ENCODE assay signal across 31 mouse cellular contexts in the genomic region with DNA sequence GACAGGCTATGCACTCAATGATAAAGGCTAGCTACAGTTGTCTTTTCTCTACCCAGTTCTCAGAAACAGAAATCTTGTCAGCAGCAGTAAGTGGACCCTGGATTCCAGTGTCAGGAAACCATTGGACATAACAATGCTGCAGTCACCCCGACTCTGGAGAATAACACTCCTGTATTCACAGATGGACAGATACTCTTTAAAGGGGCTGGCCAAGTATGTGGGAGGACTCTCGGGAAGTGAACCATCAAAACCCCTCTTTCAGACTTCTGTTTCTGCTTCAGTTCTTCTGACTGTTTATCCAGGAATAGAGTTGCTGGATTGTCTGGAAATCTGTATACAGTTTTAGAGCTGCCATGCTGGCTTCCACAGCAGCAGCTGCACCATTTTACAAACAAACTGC. TPM values are rescaled to one million over a fixed set of nuclear protein-coding genes. Genes with fewer than 3 reads are reported as not detected.
DNase-seq lines count a peak whose midpoint lies in the region; ATAC-seq and TF ChIP-seq lines count a peak whose summit lies in the region.
"Had no signal": no experiment of that assay in that cellular context is flagged by ENCODE, and none has a peak within 500 bp of the region (broad histone marks: within the 10 kb centered on the region; RNA-seq: fewer than 3 reads in every experiment).

No protein-coding gene starts in this region.

- H3K27me3 ChIP-seq in kidney, embryonic 14.5 days (ENCODE audit: control insufficient read depth, insufficient read depth, low read length): no peaks in the 10 kb centered on the region
- no peaks in the 10 kb centered on the region for H3K27me3 ChIP-seq in kidney, adult 2 months (replicated peaks; ENCODE audit: control insufficient read depth, insufficient read depth, low read length)
- no peaks in the 10 kb centered on the region for H3K27me3 ChIP-seq in kidney, postnatal 0 days (ENCODE audit: insufficient read depth, low read length)
- no peaks in the 10 kb centered on the region for H3K27me3 ChIP-seq in midbrain, embryonic 13.5 days
- H3K27me3 ChIP-seq in midbrain, embryonic 16.5 days (ENCODE audit: control insufficient read depth, insufficient read depth, low read depth, low read length): no peaks in the 10 kb centered on the region
- no peaks in the 10 kb centered on the region for H3K27me3 ChIP-seq in stomach, embryonic 16.5 days (ENCODE audit: control insufficient read depth, insufficient read depth, low read length)
- H3K27me3 ChIP-seq: CH12.LX; embryonic facial prominence, embryonic 13.5 days; forebrain, embryonic 12.5 days; forebrain, embryonic 15.5 days; heart, embryonic 13.5 days; hindbrain, embryonic 12.5 days had no signal

- peaks cover 9% of the 10 kb centered on the region for H3K36me3 ChIP-seq in kidney, embryonic 14.5 days (ENCODE audit: control insufficient read depth, insufficient read depth, low read length)
- no peaks in the 10 kb centered on the region for H3K36me3 ChIP-seq in kidney, adult 2 months (ENCODE audit: control insufficient read depth, insufficient read depth, low read length)
- no peaks in the 10 kb centered on the region for H3K36me3 ChIP-seq in kidney, postnatal 0 days (ENCODE audit: insufficient read depth, low read length)
- peaks cover 8% of the 10 kb centered on the region for H3K36me3 ChIP-seq in midbrain, embryonic 13.5 days
- peaks cover 4% of the 10 kb centered on the region; the same call in 1 of the 2 replicates for H3K36me3 ChIP-seq in midbrain, embryonic 16.5 days (ENCODE audit: control insufficient read depth, insufficient read depth, low read length)
- no peaks in the 10 kb centered on the region for H3K36me3 ChIP-seq in stomach, embryonic 16.5 days (ENCODE audit: control insufficient read depth, insufficient read depth, low read length)

- no peak for TF ChIP-seq CTCF in kidney, adult 2 months (conservative IDR thresholded peaks at IDR 0.05; ENCODE audit: insufficient read depth, insufficient read length, low read depth, low read length)
- TF ChIP-seq CTCF in kidney, postnatal 0 days (IDR thresholded peaks at IDR 0.05; ENCODE audit: low read depth): no peak

- TF ChIP-seq POLR2A in kidney, adult 2 months (IDR thresholded peaks at IDR 0.05; ENCODE audit: low read depth, low read length): no peak

- peak; percentile 60; the same call in 1 of the 2 replicates for ATAC-seq in kidney, embryonic 14.5 days (ENCODE audit: low FRiP score, low TSS enrichment)
- no peak for ATAC-seq in kidney, postnatal 0 days (replicated peaks; ENCODE audit: low FRiP score, low read depth)
- ATAC-seq in midbrain, embryonic 13.5 days: no peak
- ATAC-seq in midbrain, embryonic 16.5 days: no peak
- ATAC-seq in stomach, embryonic 16.5 days (ENCODE audit: insufficient read depth, low FRiP score): no peak
- ATAC-seq: forebrain, embryonic 15.5 days; hindbrain, embryonic 16.5 days had no signal

- 24% methylated on average over 2 of the region's 2 CpGs for WGBS in kidney, embryonic 14.5 days
- 34% methylated on average over 2 of the region's 2 CpGs for WGBS in kidney, adult 2 months
- WGBS in kidney, postnatal 0 days: 34% methylated on average over 2 of the region's 2 CpGs
- WGBS in midbrain, embryonic 13.5 days: 72% methylated on average over 2 of the region's 2 CpGs
- 71% methylated on average over 2 of the region's 2 CpGs for WGBS in midbrain, embryonic 16.5 days
- 65% methylated on average over 2 of the region's 2 CpGs for WGBS in stomach, embryonic 16.5 days

- no peaks in the 10 kb centered on the region for H3K9me3 ChIP-seq in kidney, embryonic 14.5 days (ENCODE audit: control insufficient read depth, low read length)
- H3K9me3 ChIP-seq in kidney, postnatal 0 days (replicated peaks; ENCODE audit: low read length): no peaks in the 10 kb centered on the region
- no peaks in the 10 kb centered on the region for H3K9me3 ChIP-seq in midbrain, embryonic 13.5 days
- H3K9me3 ChIP-seq in midbrain, embryonic 16.5 days (replicated peaks; ENCODE audit: control insufficient read depth, low read length, poor library complexity, severe bottlenecking): no peaks in the 10 kb centered on the region
- H3K9me3 ChIP-seq in stomach, embryonic 16.5 days (replicated peaks; ENCODE audit: control insufficient read depth, low read length): no peaks in the 10 kb centered on the region
- H3K9me3 ChIP-seq: embryonic facial prominence, embryonic 10.5 days; embryonic facial prominence, embryonic 13.5 days; forebrain, embryonic 12.5 days; forebrain, embryonic 15.5 days; G1E; heart, embryonic 10.5 days; heart, embryonic 13.5 days; hindbrain, embryonic 12.5 days had no signal

- peak overlapping the region; percentile 57 for H3K27ac ChIP-seq in kidney, embryonic 14.5 days (ENCODE audit: low read depth, low read length)
- no peak overlapping the region for H3K27ac ChIP-seq in kidney, adult 2 months (ENCODE audit: insufficient read depth, low read depth, low read length)
- H3K27ac ChIP-seq in kidney, postnatal 0 days: 0 out of 2 replicates have a peak overlapping the region, but pooled peaks have one; percentile 44
- H3K27ac ChIP-seq in midbrain, embryonic 13.5 days: no peak overlapping the region
- no peak overlapping the region for H3K27ac ChIP-seq in midbrain, embryonic 16.5 days (ENCODE audit: low read length)
- peak overlapping the region; percentile 64 for H3K27ac ChIP-seq in stomach, embryonic 16.5 days (ENCODE audit: low read length)
- H3K27ac ChIP-seq: embryonic facial prominence, embryonic 10.5 days; embryonic facial prominence, embryonic 13.5 days; forebrain, embryonic 12.5 days; forebrain, embryonic 15.5 days; heart, adult 2 months; heart, embryonic 10.5 days; heart, embryonic 13.5 days; hindbrain, embryonic 12.5 days had no signal

- H3K4me3 ChIP-seq in kidney, embryonic 14.5 days (ENCODE audit: low read length): no peak overlapping the region
- no peak overlapping the region for H3K4me3 ChIP-seq in kidney, adult 2 months (ENCODE audit: insufficient read depth, low read depth, low read length)
- no peak overlapping the region for H3K4me3 ChIP-seq in kidney, postnatal 0 days (replicated peaks; ENCODE audit: low read depth, low read length)
- H3K4me3 ChIP-seq in midbrain, embryonic 13.5 days (replicated peaks): no peak overlapping the region
- no peak overlapping the region for H3K4me3 ChIP-seq in midbrain, embryonic 16.5 days (ENCODE audit: low read depth, low read length)
- H3K4me3 ChIP-seq in stomach, embryonic 16.5 days (replicated peaks; ENCODE audit: low read length): no peak overlapping the region
- H3K4me3 ChIP-seq: embryonic facial prominence, embryonic 10.5 days; embryonic facial prominence, embryonic 13.5 days; erythroblast, embryonic 14.5 days; forebrain, embryonic 12.5 days; forebrain, embryonic 15.5 days; heart, adult 2 months; heart, embryonic 10.5 days; heart, embryonic 13.5 days; hindbrain, embryonic 12.5 days had no signal

- H3K4me2 ChIP-seq in kidney, embryonic 14.5 days (replicated peaks; ENCODE audit: low read depth, low read length): no peak overlapping the region
- H3K4me2 ChIP-seq in kidney, postnatal 0 days (ENCODE audit: low read length): no peak overlapping the region
- no peak overlapping the region for H3K4me2 ChIP-seq in midbrain, embryonic 13.5 days (replicated peaks)
- no peak overlapping the region for H3K4me2 ChIP-seq in midbrain, embryonic 16.5 days (ENCODE audit: low read length)
- no peak overlapping the region for H3K4me2 ChIP-seq in stomach, embryonic 16.5 days (ENCODE audit: low read depth, low read length)
- H3K4me2 ChIP-seq: embryonic facial prominence, embryonic 13.5 days; forebrain, embryonic 12.5 days; forebrain, embryonic 15.5 days; heart, embryonic 13.5 days; hindbrain, embryonic 12.5 days had no signal

- no peak for DNase-seq in kidney, adult 2 months
- DNase-seq in kidney, postnatal 0 days (ENCODE audit: low spot score): peak; percentile 73
- no peak for DNase-seq in kidney, adult 8-10 months
- DNase-seq: adrenal gland, adult 2 months; adrenal gland, postnatal 14 days; B cell, adult 2 months; cerebellum, adult 11 months; cerebellum, adult 2 months; cerebellum, adult 9-11 months; cerebellum, postnatal 25 days; embryo, embryonic 11 days; gastrocnemius, postnatal 36 days; heart, adult 2 months; heart, postnatal 14 days; heart, postnatal 4 days had no signal

- no peak overlapping the region for H3K9ac ChIP-seq in kidney, embryonic 14.5 days (ENCODE audit: low read depth, low read length)
- no peak overlapping the region for H3K9ac ChIP-seq in kidney, postnatal 0 days (ENCODE audit: low read depth, low read length)
- H3K9ac ChIP-seq in midbrain, embryonic 13.5 days (replicated peaks): 0 out of 2 replicates have a peak overlapping the region, but pooled peaks have one; percentile 15
- no peak overlapping the region for H3K9ac ChIP-seq in midbrain, embryonic 16.5 days (ENCODE audit: low read depth, low read length)
- H3K9ac ChIP-seq in stomach, embryonic 16.5 days (ENCODE audit: low read length): no peak overlapping the region
- H3K9ac ChIP-seq: embryonic facial prominence, embryonic 13.5 days; forebrain, embryonic 12.5 days; forebrain, embryonic 15.5 days; heart, embryonic 13.5 days; hindbrain, embryonic 12.5 days had no signal

- H3K4me1 ChIP-seq in kidney, embryonic 14.5 days (ENCODE audit: control insufficient read depth, insufficient read depth, low read length): peaks cover 11% of the 10 kb centered on the region; the same call in 1 of the 2 replicates
- peaks cover 2% of the 10 kb centered on the region; the same call in 1 of the 2 replicates for H3K4me1 ChIP-seq in kidney, adult 2 months (ENCODE audit: control insufficient read depth, insufficient read depth, low read length)
- peaks cover 5% of the 10 kb centered on the region; the same call in 1 of the 2 replicates for H3K4me1 ChIP-seq in kidney, postnatal 0 days (replicated peaks; ENCODE audit: insufficient read depth, low read length)
- H3K4me1 ChIP-seq in midbrain, embryonic 13.5 days (replicated peaks): peaks cover 13% of the 10 kb centered on the region
- peaks cover 15% of the 10 kb centered on the region for H3K4me1 ChIP-seq in midbrain, embryonic 16.5 days (ENCODE audit: control insufficient read depth, insufficient read depth, low read length)
- peaks cover 7% of the 10 kb centered on the region for H3K4me1 ChIP-seq in stomach, embryonic 16.5 days (ENCODE audit: control insufficient read depth, insufficient read depth, low read length)

RNA-seq across cellular contexts. Expression of gene Pced1a, which starts 5.3 kb away (rescaled TPM):
- polyA plus RNA-seq in kidney, embryonic 14.5 days (2014; fragmentation: Nextera tagmentation; extraction: Ambion mirVana): 13.0 and 15.0 TPM in 2 replicates
- 27.4 and 33.4 TPM in 2 replicates for polyA plus RNA-seq in kidney, adult 2 months (2012; rRNA removed)
- polyA plus RNA-seq in kidney, postnatal 0 days (2015; fragmentation: Nextera tagmentation; extraction: Ambion mirVana): 12.1 and 13.0 TPM in 2 replicates
- polyA plus RNA-seq in midbrain, embryonic 13.5 days (2015; fragmentation: Nextera tagmentation; extraction: Ambion mirVana): 10.8 and 11.9 TPM in 2 replicates
- 15.4 and 15.7 TPM in 2 replicates for polyA plus RNA-seq in midbrain, embryonic 16.5 days (2015; fragmentation: Nextera tagmentation; extraction: Ambion mirVana)
- polyA plus RNA-seq in stomach, embryonic 16.5 days (2015; fragmentation: Nextera tagmentation; extraction: Ambion mirVana): 16.1 and 16.4 TPM in 2 replicates

RNA-seq across cellular contexts. Expression of gene Vps16, which starts 5.7 kb away (rescaled TPM):
- polyA plus RNA-seq in kidney, embryonic 14.5 days (2014; fragmentation: Nextera tagmentation; extraction: Ambion mirVana): 72.3 and 79.2 TPM in 2 replicates
- 50.8 and 56.0 TPM in 2 replicates for polyA plus RNA-seq in kidney, adult 2 months (2012; rRNA removed)
- polyA plus RNA-seq in kidney, postnatal 0 days (2015; fragmentation: Nextera tagmentation; extraction: Ambion mirVana): 64.6 and 68.6 TPM in 2 replicates
- polyA plus RNA-seq in midbrain, embryonic 13.5 days (2015; fragmentation: Nextera tagmentation; extraction: Ambion mirVana): 112 and 124 TPM in 2 replicates
- polyA plus RNA-seq in midbrain, embryonic 16.5 days (2015; fragmentation: Nextera tagmentation; extraction: Ambion mirVana): 99.2 and 110 TPM in 2 replicates
- 83.2 and 93.8 TPM in 2 replicates for polyA plus RNA-seq in stomach, embryonic 16.5 days (2015; fragmentation: Nextera tagmentation; extraction: Ambion mirVana)

RNA-seq across cellular contexts. Expression of gene Ptpra, which starts 20.2 kb away (rescaled TPM):
- 64.3 and 107 TPM in 2 replicates for polyA plus RNA-seq in kidney, embryonic 14.5 days (2014; fragmentation: Nextera tagmentation; extraction: Ambion mirVana)
- 49.9 and 59.2 TPM in 2 replicates for polyA plus RNA-seq in kidney, adult 2 months (2012; rRNA removed)
- 72.9 and 80.3 TPM in 2 replicates for polyA plus RNA-seq in kidney, postnatal 0 days (2015; fragmentation: Nextera tagmentation; extraction: Ambion mirVana)
- 112 and 126 TPM in 2 replicates for polyA plus RNA-seq in midbrain, embryonic 13.5 days (2015; fragmentation: Nextera tagmentation; extraction: Ambion mirVana)
- 137 and 144 TPM in 2 replicates for polyA plus RNA-seq in midbrain, embryonic 16.5 days (2015; fragmentation: Nextera tagmentation; extraction: Ambion mirVana)
- 68.4 and 70.8 TPM in 2 replicates for polyA plus RNA-seq in stomach, embryonic 16.5 days (2015; fragmentation: Nextera tagmentation; extraction: Ambion mirVana)

RNA-seq across cellular contexts. Expression of gene Tmem239, which starts 23.6 kb away (rescaled TPM):
- polyA plus RNA-seq in kidney, embryonic 14.5 days (2014; fragmentation: Nextera tagmentation; extraction: Ambion mirVana): not detected in 2 replicates
- not detected in 2 replicates for polyA plus RNA-seq in kidney, adult 2 months (2012; rRNA removed)
- not detected in 2 replicates for polyA plus RNA-seq in kidney, postnatal 0 days (2015; fragmentation: Nextera tagmentation; extraction: Ambion mirVana)
- not detected in 2 replicates for polyA plus RNA-seq in midbrain, embryonic 13.5 days (2015; fragmentation: Nextera tagmentation; extraction: Ambion mirVana)
- polyA plus RNA-seq in midbrain, embryonic 16.5 days (2015; fragmentation: Nextera tagmentation; extraction: Ambion mirVana): 0.21 TPM in 1 of 2 replicates, not detected in the other
- not detected in 2 replicates for polyA plus RNA-seq in stomach, embryonic 16.5 days (2015; fragmentation: Nextera tagmentation; extraction: Ambion mirVana)
- polyA plus RNA-seq: adrenal gland, adult 2 months; cerebellum, adult 2 months; embryonic facial prominence, embryonic 10.5 days; erythroblast, embryonic 14.5 days; forebrain, embryonic 12.5 days; forebrain, embryonic 15.5 days; G1E; heart, adult 2 months; heart, embryonic 10.5 days; heart, embryonic 16.5 days; hindbrain, embryonic 12.5 days had no signal

RNA-seq across cellular contexts. Expression of gene 1700020A23Rik, which starts 24.8 kb away (rescaled TPM):
- 0.40 TPM in 1 of 2 replicates, not detected in the other for polyA plus RNA-seq in kidney, embryonic 14.5 days (2014; fragmentation: Nextera tagmentation; extraction: Ambion mirVana)
- polyA plus RNA-seq in kidney, adult 2 months (2012; rRNA removed): 0.19 TPM in 1 of 2 replicates, not detected in the other
- polyA plus RNA-seq in kidney, postnatal 0 days (2015; fragmentation: Nextera tagmentation; extraction: Ambion mirVana): not detected in 2 replicates
- polyA plus RNA-seq in midbrain, embryonic 13.5 days (2015; fragmentation: Nextera tagmentation; extraction: Ambion mirVana): 0.46 and 0.58 TPM in 2 replicates
- 0.51 TPM in 1 of 2 replicates, not detected in the other for polyA plus RNA-seq in midbrain, embryonic 16.5 days (2015; fragmentation: Nextera tagmentation; extraction: Ambion mirVana)
- polyA plus RNA-seq in stomach, embryonic 16.5 days (2015; fragmentation: Nextera tagmentation; extraction: Ambion mirVana): not detected in 2 replicates
- polyA plus RNA-seq: adrenal gland, adult 2 months; cerebellum, adult 2 months; embryonic facial prominence, embryonic 10.5 days; embryonic facial prominence, embryonic 13.5 days; erythroblast, embryonic 14.5 days; forebrain, embryonic 12.5 days; G1E; heart, adult 2 months; heart, embryonic 13.5 days; heart, embryonic 16.5 days; hindbrain, embryonic 12.5 days had no signal

Comparison
In these comparisons a context has a peak if more than half of its experiments do, and no peak if none do; other contexts are left out.
1. H3K27ac ChIP-seq: peak in kidney, embryonic 14.5 days (single experiment), kidney, postnatal 0 days (single experiment) and stomach, embryonic 16.5 days (single experiment); none in kidney, adult 2 months (single experiment), midbrain, embryonic 13.5 days (single experiment) and midbrain, embryonic 16.5 days (single experiment).